Mouse (Mus musculus) gastrocnemius, postnatal 25 days (tissue): ENCODE results near the gene Tsen54. TPM values are rescaled to one million over a fixed set of nuclear protein-coding genes. Genes with fewer than 3 reads are reported as not detected.
"Not testable (repeated sequence)": the region's sequence is repeated elsewhere in the genome, so short reads cannot be mapped to it uniquely, and the experiment has no call there.

ENCODE experiments used
- DNase-seq: peaks from one replicate; pipeline ENCODE4 v3.0.0; 2022
- total RNA-seq, 2 experiments: library from RNA; stranded (reverse); gene quantifications; 1 replicate in 1 of 2; 2 replicates in 1 of 2; pipeline ENCODE4 v1.2.3; 2021

Tsen54 gene
- total RNA-seq, 2 experiments from 2014 or later: 3.2 to 7.5 TPM

DNA sequence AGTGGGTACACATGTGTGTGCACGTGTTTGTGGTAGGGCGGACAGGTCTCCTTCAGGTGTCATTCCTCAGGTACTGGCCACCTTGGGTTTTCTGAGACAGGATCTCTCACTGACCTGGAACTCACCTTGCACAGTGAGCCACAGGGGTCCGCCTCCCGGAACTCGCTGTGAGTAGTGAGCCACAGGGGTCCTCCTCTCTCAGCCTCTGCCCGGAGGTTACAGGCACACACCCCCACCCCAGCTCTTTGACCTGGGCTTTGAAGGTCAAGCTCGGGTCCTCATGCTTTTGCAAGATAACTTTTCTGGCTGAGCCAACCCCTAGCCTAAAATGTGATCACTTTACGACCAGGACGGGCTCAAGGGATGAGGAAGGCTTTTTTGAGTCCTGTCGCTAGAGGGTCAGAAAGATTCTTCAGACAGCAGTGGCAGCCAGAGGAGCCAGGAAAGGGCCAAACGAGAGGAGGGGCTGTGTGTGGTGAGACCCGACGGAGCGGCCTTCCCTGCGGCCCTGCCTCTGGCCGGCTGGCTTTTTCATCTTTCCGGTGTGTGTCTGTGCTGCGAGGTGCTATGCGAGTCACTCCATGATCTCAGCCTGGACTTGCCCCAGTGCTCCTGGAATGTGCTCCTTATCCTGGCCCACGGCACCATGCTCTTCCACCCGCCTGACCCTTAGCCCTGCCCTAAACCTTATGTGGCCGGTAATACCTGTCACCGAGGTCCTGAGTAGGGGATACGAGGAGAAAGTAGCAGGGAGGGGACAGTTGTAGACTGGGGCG lies 16.2 kb downstream of the Tsen54 start:
- no peak for DNase-seq

DNA sequence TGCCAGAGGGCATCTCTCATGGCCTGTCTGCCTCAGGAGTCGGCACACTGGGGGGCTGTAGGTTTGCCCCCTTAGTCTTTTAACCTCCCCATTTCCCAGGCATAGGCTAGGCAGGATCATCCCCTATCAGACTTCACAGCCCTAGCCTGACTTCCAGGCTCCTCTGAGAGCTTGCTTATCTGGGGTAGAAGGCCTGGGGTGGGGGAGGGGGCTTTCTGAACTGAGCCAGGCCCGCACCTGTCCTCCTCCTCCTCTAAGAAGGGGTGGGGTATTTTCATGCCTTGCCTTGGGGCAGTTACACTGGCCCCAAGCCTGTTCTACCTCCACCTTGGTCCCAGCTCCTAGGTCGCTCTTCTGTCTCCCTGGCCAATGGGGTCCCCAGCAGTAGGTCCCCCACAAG lies 17.0 kb downstream of the Tsen54 start:
- no peak for DNase-seq

DNA sequence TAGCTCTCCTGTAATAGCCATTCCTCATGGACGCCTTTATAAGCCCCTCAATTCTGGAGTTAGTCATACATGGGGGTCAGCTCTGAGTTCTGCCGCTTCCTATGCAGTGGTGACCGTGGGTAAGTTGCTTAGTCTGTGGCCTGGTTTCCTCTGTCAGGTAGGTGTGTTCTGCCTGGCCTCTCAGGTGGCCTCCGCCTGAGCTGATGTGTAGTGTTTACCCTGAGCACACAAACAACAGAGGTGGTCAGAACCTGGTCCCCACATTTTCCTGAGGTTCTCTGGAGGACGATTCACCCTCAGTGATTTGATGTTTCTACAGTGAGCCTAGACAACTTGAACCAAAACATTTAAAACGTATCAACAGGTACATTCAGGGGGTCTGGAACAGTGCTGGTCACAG lies 17.5 kb downstream of the Tsen54 start:
- DNase-seq: no peak

DNA sequence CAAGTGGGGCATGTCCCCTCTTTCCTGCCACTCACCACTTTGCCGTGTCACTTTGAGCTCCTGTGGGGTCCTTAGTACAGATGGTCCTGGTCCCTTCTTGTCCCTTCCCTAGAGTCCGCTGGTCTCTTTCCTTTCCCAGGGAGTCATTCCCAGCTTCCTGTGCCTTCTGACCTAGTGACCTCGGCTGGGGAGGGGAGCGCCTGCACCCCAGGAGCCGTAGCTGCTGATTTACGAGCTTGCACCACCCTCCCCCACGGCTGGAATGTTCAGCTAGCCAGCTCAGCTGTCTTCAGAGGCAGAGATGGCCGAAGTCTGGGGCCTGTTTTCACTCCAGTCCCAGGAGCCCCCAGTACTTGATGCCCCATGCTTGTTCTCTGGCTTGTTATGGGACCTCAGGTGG lies 18.0 kb downstream of the Tsen54 start:
- DNase-seq: peak; percentile 59

DNA sequence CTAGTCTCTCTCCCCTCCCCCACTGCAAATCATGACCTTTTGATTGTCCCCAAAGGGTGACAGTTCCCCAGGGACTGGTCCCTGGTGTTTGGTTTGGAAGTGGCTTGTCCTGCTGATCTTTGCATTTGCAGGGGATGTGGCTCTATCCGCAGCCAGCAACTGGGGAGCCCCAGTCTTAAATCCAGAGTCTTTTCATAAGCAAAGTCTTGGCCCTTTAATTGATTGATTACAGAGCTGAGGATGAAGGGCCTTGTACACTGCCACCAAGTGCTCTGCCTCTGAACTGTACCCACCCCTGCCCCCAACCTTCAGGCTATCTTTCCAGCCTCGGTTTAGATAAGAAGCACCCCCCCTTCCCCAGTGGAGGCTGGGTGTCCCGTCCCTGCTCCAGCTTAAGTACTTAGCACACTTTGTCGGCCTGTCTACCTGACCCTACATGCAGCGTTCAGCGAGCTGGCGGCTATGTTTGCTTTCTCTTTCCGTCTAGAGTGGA lies 18.5 kb downstream of the Tsen54 start:
- DNase-seq: no peak

DNA sequence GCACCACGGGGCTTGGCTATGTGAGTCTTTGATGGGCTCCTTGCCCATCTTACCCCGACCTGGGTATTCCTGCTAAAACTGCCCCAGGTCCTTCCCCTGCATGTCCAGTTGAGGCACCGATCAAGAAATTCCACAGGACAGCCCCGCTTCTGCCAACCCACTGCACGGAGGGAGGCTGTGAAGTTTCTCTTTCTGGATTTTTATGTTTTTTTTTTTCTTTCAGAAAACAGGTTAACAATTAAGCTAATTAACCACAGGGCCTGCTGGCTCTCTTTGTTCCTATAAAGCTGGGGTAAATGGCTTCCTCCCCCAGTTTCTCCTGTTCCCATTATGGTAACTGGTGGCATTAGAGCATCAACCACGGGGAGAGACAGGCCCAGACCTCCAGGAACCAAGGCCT lies 19.5 kb downstream of the Tsen54 start:
- no peak for DNase-seq

DNA sequence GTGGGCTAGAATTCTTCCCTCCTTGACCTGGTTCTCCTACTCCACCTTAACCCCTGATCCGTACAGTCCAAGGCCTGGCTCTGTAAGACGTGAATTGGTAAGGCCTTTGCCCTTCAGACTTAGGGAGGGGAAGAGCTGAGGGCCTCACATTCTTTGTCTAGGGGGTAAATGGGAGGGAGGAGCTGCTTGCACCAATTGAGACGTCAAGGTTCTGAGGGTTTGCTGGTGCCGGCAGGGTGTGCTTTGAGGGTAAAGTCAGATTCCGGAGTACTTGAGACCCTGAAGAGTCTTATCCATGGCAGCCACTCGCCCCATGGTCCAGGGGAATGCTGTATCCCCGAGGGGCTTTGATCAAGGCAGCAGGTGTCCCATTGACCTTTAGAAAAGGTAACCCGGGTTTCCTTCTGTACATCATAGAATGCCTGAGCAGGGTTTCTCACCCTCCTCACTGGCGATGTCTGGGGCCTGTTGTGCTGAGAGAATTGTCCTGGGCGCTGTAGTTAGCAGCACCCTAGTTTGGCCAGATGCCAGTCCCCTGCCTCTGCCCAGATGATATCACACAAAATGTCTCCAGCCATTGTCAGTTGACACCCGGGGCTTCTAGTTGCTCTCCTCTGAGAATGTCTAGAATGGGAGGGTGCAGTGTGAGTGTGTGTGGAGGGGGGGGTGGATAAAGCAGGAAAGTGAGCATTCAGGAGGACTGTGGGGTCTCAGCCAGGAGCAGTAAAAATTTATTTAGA lies 22.3 kb downstream of the Tsen54 start:
- DNase-seq: no peak

DNA sequence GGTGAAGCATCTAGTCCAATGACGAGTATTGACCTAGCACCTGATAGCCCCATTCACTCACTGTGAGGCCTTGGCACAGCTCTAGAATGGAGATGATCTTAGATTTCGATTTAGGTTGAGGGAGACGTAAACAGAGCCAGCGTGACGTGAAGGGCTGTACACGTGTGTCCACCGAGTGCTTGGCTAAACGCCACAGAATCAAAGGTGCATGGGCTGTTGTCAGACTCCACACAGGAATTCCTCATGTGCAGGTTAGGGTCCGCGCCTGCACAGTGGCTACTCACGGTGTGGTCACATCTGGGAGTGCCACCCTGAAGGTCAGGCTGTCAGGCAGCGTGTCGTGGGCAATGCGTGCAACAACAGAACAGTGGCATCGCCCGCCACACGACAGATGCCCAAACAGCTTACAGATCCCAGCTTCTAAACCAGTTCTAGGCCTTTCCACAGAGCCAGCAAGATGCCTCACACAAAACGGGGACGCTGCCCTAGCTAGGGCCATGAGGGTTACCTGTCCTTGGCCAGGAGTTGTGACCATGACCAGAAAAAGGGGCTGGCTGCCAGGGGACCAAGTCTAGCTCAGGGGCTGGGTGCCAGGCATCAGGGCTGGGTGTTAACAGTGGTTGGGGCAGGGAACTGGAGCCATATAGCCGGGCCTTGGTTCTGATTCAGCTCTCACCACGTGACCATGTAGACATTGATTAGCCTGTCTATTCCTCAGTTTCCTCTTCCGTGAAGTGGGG lies 23.3 kb downstream of the Tsen54 start:
- DNase-seq: no peak

DNA sequence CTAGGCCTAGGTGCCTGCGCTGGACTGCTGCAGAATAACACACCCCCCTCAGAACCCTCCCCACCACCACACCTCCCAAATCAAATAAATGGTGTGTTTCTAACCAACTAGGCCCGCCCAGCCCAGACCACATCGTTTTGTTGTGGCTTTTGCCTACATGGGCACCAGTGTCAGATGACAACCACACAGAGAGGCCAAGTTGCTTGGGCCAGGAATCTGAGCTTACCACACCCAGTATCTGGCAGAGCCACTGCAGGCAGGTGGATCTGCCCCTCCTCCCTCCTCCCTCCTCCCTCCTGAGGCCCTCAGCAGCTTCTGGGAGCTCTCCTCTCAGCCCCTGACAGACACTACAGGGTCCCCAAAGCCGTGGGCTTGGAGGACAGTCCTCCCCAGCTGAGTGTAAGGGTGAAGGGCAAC lies 24.4 kb downstream of the Tsen54 start:
- DNase-seq: peak; percentile 61

DNA sequence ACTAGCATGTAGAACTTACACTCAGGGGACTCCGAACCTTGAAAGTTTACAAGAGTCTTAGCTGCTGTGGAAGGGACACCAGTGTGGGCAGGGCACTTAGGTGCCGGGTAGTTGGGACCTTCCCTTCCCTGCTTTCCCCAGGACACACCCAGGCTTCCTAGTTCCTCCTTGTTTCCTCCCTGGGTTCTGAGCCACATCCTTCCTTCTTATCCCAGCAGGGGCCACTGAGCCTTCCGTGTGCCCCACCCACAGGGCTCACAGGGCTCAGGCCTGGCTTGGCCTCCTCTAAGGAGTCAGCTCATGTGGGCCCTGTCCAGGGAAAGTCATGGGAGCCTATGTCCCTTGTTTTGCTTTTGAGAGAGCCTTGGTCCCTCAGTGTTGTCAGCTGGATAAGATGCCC lies 25.2 kb downstream of the Tsen54 start:
- no peak for DNase-seq

DNA sequence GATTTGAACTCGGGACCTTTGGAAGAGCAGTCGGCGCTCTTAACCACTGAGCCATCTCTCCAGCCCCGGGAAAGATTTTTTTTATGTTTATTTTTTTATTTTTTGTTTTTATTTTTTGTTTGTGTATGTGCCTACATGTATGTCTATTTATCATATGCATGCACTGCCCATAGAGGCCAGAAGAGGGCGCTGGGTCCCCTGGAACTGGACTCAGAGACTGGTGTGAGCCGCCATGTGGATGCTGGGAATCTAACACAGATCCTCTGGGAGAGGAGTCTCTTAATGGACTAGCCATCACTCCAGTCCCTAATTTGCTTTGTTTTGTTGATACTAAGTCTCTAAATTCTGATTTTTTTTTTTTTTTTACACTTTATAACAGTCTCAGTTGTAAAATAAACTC lies 26.5 kb downstream of the Tsen54 start:
- no peak for DNase-seq

DNA sequence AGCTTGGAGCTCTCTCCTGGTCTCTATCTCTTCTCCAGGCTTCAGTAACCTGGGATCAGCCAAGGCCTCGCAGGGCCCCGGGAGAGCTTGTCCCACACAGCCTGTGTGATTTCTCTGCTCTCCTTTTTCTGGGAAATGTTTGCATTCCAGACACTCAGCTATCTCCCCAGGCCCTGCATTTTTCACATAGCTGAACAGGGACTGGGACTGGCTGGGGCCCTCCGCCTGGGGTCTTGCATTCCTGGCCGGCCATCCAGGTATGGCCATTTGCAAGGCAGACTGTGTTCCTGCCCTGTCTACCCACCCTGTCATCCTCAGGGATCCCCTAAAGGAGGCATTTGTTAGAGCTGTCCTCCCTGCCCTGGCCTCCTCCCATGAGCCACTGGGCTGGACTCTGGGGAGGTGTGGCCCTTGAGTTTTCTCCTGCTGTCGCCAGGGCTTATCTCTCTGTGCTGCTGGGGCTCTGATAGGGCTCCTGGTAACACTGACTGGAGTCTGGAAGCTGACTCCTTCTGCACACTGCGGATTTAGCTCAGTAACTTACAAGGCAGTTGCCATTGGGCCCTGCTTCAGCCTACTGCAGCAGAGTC lies 27.5 kb downstream of the Tsen54 start:
- DNase-seq: no peak

DNA sequence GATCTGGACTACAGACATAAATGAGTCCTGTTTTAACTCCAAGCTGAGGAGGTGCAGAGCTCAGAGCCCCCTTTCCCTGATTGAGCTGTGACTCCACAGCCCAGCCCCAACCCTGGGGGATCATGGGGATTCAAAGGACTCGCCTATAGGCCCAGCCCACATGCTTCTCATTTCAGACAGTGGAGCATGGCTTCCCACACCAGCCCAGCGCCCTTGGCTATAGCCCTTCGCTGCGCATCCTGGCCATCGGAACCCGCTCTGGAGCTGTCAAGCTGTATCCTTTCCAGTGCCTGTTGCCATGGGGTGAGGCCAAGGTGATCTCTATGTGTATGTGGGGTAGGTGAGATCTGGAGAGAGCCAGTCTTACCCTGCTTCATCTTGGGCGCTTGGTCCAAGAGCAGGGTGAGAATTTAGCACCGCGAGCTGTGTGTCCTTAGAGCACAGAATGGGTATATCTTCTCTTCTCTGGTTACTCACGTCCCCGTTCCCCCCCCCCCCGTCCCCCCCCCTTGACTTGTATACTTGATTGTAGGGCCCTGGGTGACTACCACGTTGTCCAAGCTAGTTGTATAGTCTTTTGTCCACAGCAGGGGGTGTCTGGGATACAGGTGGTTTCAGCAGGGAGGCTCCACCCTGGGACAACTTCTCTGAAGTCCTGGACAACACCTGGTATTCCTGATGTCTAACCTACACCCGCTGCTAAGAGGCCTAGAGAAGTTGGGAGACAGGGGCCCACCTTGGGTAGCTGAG lies 28.8 kb downstream of the Tsen54 start:
- DNase-seq: no peak

DNA sequence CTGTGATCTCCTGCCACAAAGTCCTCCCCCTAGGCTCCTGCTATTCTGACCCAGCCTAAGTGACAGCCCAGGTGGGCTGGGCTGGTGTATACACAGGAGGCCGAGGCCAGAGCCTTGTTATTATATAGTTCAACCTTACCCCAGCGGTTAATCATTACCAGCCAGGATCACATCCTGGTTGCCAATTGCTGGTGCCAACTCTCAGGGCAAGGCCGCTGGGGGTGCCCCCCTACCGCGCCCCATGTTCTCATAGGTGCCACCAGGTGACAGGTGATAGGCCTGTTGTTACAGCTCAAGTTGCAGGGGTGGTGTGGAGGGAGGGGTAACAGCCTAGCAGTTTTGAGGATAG lies 29.3 kb downstream of the Tsen54 start:
- no peak for DNase-seq

DNA sequence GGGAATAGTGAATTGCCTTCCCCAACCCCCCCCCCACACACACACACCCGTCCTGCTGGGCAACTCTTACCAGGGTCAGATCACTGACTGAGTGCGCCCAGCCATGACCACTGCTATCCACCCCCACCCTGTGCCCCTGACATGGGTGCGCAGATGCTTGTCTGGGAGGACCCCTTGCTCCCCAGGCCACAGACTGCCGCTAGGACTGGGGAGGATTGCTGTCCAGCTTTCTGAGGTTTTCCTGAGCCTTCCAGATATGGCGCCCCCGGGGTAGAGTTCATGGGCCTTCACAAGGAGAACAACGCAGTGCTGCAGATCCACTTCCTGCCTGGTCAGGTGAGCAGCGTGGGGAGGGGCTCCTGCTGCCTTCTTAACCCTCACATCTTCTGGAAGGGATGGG lies 29.7 kb downstream of the Tsen54 start:
- no peak for DNase-seq

DNA sequence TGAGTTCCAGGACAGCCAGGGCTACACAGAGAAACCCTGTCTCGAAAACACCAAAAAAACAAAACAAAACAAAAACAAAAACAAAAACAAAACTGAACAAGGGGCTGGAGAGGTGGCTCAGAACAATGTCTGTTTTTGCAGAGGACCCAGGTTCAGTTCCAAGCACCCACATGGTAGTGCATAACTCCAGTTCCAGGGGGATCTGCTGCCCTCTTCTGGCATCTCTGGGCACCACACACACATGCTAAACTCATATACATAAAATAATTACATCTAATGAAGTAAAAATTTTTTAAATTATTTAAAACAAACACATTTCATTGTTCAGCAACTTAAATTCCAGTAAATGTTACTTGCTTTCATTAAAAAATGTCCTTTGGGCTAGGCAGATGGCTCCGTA lies 31.3 kb downstream of the Tsen54 start:
- no peak for DNase-seq

DNA sequence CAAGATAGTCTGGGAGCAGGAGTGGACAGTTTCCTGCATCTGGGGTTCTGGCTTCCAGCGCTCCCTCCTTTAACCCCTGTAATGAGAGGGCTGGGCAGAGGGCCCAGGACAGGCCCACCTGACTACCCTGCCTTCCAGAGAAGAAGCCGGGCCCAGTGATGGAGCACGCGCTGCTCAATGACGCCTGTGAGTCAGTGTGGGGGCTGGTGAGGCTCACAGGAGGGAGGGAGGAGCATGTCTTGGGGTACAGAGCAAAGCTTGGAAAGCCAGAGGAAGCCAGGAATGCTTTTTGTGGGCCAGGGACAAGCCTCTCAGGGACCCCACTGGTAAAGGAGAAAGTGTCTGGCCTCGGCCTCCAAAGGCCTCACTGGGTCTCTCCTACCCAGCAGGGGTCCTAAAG lies 40.1 kb downstream of the Tsen54 start:
- no peak for DNase-seq

DNA sequence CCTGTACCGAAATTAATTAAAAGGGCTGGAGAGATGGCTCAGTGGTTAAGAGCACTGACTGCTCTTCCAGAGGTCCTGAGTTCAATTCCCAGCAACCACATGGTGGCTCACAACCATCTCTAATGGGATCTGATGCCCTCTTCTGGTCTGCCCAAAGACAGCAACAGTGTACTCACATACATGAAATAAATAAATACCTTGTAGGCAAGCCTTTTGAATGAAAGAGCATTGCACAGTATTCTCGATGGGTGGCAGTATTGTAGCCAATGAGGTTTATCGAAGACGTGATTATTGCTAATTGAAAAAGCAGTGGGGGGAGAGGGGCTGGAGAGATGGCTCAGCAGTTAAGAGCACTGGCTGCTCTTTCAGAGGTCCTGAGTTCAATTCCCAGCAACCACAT lies 42.6 kb downstream of the Tsen54 start:
- DNase-seq: not testable (repeated sequence)

DNA sequence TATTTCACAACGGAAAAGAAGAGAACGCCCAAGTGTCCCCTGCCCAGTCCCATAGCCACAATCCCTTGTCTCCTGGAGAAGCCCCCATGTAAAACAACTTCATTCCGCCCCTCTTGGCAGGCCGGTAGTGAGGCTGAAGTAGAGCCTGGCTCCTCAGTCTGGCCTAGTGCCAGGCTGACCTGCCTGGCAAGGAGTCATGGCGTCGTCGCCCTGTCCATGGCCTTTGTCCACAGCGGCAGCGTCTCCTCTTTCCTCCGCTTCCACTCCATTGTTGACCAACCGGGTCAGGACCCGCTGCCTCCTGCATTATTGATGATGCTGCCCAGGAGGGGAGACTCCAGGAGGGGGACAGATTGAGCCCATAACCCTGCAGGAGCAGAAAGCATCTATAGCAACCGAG lies 43.4 kb downstream of the Tsen54 start:
- no peak for DNase-seq

DNA sequence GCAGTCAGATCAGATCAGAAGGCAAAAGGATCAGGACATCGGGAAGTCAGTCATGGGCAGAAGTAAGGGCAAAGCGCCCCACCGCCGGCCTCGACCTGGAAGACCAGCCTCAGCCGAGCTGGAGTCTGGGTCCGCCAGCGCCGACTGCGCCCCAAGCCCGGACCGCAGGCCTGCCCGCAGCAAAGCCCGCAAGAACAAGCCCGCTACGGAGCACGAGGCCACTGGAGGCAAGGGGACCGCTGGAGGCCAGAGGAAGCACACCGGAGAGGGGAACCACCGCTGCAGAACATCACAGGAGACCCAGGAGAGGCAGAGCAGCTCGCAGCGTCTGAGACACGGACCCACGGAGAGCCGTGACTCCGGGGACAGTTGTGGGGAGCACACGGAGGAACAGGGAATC lies 43.8 kb downstream of the Tsen54 start, which contains the start of gene Myo15b:
Myo15b (plus strand) TSS at position 53 of the 400 bp plus-strand sequence.
- no peak for DNase-seq

DNA sequence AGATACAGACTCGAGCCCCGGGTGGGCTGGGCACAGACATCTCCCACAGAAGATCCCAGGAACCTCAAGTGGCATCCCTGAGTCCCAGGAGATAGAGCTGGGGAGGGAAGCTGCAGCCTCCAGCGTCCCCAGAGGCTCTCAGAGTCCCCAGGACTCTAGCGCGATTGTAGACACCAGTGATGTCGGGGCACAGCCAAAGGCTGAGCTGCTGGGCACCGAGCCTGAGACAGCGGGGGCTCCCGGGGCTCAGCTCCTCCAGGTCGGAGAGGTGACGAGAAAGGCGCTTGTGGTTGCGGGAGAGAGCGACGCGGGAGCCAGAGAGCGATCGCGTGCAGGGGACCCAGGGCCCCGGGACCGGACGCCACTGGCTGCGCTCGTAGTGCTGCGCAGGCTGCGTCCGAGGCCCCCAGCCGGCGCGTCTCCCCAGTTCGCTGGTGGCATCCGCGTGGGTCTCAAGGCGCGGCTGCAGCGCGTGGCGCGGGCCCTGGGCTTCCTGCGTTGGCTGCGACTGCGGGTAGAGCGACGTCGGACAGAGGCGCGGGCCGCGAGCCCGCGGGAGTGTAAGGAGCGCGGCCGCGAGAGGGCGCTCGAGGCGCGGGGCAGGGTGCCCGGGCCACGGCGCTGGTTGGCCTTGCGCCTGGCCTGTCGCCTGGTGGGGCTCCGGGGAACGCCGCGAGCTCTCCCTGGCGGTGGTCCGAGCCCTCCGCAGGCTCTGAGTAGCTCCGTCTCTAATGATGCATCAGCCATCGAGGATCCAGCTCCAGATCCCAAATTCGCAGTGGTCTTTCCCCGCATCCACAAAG lies 44.8 kb downstream of the Tsen54 start:
- DNase-seq: peak; percentile 84
